Mouse (Mus musculus) right cerebral cortex, postnatal 4 days (tissue): ENCODE measurements at regions not wholly inside any gene's neighbourhood (a gene's known extent, or its start where the extent isn't known, plus 50 kb on each side); places are given as distances from the start of the nearest gene placed in this dataset.
"Not testable (repeated sequence)": the region's sequence is repeated elsewhere in the genome, so short reads cannot be mapped to it uniquely, and the experiment has no call there.

Experiments
- DNase-seq: peaks from one replicate; pipeline ENCODE4 v3.0.0-alpha.2; 2022

DNA sequence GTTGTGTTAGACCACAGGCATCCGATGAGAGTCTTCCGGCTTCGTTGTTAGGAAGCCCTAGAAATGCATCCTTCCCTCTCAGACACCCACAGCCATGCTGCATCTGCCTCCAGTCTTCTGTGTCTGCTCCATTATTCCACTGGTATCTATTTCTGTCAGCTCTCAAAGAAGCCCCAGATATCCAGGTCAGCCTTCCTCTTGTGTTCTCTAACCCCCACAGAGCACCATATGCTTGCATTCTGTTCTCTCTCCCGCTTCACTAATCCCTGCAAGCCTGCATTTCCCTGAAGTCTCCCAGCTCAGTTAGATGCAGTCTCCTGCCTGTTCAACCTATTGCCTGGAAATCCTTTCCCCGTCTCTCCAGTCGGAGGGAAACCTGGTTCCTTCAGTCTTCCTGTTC is 53.6 kb upstream of the Wdfy3 start:
- no peak for DNase-seq

DNA sequence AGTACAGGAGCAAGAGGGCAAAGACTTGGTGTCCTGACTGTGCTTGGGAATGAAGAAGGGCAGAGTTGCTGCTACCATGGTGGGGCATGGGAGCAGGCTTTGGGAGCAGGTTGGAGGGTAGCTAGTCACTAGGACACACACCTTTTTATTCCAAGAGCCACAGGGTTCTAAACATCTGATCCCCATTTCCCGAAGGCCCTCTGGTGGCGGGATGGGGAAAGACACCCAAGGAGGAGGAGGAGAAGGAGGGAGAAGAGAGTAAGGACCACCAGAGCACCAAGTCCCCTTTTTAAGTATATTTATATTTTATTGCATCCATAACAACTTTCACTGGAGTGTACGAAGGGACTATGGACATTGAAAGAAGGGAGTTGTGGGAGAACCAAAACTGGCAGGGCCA is 57.0 kb upstream of the Wdfy3 start:
- peak; percentile 47 for DNase-seq

DNA sequence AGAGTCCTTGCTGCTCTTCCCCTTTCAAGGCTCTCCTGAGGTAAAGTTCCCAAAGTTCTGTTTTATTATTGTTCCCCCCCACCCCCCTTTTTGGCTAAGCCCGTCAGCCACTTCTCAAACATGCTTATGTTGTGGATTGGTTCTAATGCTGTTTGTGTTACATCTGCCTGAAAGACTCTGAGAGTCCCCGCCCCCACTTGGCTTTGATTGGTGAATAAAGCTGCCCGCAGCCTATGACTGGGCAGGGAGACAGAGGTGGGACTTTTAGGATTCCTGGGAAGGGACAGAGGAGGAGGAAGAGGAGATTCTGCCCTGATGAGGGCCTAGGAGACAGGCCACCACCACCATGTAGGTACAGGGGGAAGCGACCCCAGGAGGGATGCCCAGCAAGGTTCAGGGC is 78.3 kb upstream of the Wdfy3 start:
- no peak for DNase-seq

DNA sequence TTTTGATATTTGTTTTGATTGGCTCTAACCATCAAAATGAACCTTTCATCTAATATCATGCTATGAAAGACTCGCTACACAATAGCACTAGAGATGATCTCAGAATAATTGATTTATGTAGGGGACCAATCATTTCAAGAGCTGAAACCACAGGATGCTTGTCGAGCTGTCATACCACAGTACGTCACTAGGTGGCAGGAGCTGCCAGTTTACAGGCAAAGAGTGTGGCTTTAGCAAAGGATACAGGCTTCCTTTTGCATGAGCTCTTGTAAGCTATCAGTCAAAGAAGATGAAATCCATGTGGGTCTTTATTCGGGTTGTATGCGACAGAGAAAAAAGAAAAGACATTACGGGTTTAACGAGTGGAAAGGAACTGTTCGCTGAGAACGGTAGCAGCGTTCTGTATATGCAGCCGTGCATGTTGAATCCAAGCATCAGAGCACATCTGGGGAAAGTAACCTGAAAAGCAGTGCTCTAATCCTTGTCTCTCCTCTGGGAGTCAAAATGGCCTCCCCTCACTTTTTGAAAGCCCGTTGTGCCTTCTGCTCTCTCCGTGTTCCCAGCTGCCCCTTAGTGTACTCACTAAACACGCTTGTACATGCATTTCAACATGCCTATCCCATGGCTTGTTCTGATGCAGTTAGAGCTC is 79.9 kb upstream of the Wdfy3 start:
- DNase-seq, result peak; percentile 95

DNA sequence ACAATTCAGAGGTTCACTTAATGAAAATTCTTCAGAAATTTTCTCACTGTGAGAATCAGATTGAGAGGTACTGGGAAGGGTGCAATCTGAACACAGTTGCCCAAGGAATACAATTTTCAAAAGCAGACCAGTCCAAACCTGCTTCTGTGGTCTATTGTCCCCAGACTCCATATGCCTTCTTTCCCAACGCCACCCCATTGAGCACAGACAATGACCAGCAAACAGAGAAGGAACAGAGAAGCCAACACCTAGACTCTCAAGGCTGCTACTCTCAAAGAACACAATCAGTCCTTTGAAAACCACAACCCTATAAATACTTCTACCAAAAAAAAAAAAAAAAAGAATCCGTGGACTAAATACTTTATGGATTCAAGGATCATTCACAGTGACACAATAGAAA is 89.9 kb upstream of the Wdfy3 start:
- no peak for DNase-seq

DNA sequence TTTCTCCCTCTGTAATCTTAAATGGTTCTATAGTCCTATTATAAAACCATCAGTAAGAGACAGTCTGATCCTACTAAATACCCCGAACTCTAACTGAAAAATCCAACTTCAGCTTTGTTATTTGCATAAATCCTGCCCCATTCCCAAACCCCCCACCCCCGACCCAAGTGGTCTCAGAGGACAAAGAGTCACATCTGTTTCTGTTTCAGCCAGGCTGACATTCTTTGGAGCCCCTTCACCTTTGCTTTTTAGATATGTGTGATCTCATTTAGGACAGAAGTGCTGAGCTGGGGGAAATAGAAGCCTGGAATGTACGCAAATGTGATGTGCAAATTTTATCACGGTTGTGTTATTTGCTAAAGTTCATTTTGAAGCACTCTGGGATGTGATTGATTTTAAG is 98.3 kb upstream of the Wdfy3 start:
- no peak for DNase-seq

DNA sequence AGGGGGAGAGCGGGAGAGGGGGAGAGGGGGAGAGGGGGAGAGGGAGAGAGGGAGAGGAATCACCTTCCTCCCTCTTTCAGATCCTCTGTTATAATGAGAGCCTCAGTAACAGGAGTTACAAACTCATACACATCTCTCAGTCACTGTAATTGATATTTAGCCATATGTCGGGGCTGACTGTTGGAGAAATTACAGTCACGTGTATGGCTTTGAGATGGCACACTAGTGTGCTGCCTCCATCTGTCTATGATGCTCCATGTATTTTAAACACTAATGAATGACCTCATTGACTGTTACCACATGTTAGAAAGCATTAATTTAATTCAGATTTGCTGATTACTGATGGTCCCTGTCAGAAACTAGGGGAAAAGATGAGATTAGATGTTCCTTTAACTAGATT is 102.1 kb upstream of the Wdfy3 start:
- DNase-seq, result no peak

DNA sequence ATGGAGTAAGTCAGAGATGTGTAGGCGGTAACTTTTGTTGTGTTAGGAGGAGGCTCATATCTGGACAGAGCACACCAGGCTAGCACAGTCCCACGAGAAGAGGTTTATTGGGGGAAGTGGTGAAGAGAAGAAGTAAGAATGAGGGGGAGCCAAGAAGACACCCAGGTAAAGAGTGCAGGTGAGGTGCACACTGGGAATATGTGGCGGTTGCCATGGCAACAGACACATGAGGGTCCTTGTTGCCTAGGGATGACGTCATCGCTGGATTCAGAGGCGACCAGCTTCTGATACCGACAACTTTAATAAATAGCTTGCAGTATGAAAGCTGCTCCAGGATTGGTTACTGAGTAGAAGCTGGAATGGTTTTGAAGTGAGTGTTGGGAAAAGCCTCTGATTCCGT is 110.5 kb upstream of the Wdfy3 start:
- DNase-seq, result peak; percentile 6

DNA sequence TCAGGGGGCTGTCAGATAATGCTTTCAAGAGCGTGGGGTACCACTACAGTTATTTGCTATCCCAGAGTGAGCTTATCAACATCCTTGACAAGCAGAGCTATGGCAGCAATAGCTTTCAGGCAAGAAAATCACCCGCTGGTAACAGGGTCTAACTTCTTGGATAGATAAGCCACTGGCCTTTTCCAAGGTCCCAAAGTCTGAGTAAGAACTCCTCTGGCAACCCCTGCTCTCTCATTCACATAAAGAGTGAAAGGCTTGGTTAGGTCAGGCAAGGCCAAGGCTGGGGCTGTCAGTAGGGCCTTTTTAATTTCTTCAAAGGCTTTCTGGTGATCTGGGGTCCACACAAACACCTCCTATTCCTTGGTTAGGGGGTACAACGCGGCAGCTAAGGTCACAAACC is 119.2 kb upstream of the Wdfy3 start:
- not testable (repeated sequence) for DNase-seq

DNA sequence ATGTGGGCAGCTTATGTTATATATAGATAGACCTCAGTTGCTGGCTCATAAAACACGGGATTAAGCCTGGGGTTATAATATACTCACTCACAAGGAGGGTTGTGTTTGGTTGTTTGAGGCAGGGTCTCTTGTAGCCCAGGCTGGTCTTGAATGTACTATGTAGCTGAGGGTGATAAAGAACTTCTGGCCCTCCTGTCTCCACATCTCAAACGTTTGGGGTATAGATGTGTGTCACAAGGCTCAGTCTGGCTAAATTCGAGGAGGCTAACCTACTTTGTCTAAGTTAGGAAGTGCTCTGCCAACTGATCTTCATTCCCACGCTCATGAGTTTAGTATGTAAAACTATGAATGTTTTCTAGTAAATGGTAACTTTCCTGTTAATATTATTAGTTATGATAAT is 136.7 kb upstream of the Wdfy3 start:
- DNase-seq, result no peak

DNA sequence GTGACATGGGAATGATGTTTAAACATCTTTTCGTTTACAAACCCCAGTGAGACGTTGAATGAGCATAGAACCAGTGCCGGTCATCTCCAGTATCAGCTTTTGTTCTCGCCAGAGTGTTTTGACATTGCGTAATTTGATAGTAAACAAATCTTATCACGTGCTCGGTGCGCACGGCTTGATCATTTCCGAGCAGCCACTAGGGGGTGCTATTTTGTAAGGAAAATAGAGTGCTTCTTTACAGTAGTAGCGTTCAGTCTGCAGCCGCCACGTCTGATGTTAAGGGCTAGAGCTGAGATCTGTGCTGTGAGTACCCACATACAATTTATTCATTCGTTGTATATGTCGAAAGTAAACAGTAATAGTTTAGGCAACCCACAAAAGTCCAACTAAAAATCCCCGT is 137.2 kb upstream of the Wdfy3 start:
- DNase-seq, result peak; percentile 81

DNA sequence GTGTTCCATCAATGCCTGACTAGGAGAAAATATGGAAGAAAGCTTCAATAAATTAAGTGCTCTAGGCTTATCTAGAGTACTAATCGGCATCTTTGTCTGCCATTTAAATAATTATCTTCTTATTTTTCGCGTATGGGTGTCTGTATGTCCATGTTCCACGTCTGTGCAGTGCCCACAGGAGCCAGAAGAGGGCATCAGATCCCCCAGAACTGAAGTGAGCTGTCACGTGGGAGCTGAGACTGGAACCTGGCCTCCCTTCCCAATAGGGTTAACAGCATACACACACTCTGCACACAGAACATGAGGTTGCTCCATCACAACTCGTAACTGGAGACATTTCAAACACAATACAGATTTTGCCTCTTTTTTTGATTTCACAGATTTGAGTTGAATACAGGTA is 143.4 kb upstream of the Wdfy3 start:
- DNase-seq, result peak; percentile 52

DNA sequence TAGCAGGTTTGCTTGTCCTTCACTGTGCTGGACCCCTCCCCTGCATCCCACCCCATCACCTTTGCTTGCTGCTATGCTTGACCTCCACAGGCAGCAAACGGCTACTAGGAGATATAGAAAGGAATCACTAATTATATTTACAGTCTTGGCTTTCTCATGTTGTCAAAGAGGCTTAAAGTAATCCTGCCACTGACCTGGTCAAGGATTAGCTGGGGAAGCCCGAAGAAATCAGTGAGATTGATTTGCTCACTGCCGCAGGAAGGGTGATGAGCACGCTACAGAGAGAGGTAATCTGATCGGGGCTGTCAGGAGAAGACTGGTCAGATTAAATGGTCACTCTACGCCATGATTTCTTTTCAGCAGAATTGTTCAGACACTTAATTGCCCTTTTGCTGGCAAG is 157.4 kb upstream of the Wdfy3 start:
- no peak for DNase-seq

DNA sequence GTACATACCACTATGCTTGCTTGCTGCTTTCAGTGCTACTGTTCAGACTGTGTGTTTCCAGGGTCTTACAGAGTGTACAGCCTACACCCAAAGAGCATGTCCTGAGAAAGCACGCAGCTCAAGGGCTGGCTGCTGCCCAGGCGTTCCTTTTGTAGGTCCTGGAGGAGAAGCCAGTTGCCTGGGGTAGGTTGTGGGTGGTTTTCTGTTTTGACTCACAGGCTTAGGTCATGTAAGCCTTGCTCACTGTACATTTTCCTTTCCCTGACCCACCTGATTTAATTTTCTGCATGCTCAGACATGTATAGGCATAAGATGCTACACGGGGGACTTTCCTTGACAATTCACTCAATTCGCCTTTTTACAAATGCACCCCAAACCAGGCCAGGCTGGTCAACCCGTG is 172.9 kb upstream of the Wdfy3 start:
- DNase-seq, result no peak

DNA sequence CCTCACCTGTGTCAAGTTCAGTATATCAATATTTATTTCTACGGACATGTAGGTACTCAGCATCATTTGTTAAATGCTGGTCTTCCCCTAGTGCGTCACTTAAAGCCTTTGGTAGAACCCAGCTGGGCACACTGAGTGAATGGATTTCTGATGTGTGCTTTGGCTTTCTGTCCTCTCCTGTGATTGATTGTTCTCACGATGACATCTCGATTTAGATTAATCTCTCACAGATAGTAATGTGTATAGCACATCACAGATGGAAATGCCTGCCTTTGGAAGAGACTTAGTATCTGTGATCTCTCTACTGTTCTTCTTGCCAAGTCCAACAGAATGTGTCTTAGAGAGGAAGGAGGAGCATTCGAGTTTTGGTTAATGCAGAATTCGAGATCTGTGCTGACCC is 175.0 kb upstream of the Wdfy3 start:
- DNase-seq, result no peak

DNA sequence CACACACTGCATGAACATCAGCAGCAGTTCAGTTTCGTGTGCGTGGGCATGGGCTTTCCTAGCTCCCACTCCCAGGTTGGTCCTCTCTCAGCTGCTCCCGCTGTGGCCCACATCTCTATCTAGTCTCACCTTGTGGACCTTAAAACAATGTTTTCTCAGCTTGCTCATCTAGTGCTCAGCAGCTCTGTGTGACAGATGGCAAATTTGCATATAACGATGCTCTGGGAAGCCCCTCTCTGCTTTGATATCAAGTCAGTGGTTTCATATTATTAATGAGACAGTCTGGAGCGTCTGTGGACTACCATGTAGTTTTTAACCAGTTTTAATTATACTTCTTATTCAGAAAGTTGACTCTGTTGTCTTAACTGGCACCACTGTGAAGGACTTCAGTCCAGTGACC is 179.0 kb upstream of the Wdfy3 start:
- DNase-seq, result no peak

DNA sequence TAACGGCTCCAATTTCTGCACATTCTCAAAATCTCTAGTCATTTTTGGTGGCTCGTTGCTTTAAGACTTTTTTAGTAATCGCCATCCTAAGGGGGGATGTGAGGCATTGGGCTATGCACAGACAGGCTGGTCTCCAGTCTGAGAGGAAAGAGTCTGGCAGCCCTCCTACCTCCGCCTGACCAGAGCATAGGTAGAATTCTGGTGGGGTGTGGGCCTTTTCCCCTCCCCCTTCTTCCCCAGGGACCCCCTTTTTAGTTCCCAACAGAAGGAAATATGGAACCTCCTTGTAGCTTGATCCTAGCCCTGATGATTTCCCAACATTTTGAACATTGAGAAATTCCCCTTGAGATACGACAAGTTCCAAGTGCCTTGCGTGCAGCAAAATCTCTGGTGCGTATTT is 181.4 kb upstream of the Wdfy3 start:
- no peak for DNase-seq

DNA sequence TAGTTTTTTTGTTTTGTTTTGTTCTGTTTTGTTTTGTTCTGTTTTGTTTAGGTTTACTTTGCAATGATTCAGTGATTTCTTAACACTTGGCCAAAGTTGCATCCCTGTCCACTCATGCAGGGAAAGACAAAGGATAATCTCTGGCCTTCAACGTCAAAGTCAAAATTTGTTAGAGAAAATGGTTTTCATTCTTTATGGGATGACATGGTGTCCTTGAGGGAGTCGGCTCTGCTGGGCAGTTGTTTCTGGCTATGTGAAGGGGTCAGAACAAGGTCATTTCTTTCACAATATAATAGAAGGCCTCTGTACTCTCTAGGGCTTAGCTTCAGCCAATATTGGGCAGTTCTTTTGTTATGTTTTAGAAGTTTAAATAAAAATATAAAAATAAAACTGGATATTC is 184.1 kb upstream of the Wdfy3 start:
- DNase-seq, result no peak

DNA sequence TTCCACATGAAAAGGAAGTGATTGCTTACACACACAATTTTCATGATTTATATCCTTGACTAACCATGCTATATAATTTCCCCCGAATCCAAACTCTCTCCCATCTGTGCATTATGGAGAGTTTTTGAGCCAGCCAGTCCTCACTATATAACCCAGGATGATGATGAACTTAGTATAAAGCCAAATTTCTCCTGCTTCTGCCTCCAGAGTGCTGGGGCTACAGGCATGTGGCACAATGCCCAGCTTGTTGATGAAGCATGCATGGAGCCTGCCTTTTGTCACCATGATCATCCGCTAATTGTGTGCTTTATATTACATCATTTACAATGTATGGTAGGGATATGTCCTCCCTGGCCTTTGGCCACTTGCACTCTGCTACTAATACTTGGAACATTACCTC is 187.4 kb upstream of the Wdfy3 start:
- no peak for DNase-seq

DNA sequence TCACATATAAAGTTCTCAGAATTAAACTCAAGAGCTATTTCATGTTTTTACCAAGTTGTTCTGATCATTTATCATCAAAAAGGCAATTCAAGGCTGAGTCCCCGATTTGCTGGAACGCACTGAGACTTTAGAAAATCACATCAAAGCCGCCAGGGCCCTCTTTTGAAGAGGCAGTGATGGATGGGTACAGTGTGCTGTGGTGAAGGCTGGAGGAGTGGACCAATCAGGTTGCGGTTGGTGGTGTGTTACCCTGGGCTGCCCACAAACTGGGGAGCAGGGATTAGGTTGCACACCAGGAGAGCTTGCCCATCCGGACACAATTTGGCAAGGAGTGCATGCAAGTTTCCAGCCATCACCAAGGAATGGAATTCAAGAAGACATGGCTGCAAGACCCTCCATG is 191.9 kb upstream of the Wdfy3 start:
- no peak for DNase-seq

DNA sequence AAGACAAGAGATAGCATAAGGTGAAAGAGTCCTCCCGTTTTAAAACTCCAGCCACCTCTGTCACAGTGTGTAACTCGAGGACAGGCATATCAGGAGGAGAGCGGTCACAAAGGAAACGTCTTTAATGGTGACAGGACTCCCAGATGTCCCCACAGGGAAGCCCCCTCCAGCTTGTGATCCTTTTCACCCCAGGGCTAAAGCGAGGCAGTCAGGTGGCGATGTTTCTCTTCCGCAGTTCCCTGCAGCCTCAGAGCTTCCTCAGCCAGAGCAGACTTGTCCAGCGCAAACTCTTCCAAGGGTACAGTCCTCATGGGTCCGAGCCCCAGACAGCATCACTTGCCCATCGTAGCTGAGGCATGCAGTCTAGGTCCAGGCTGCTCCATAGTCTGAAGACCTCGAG is 196.7 kb upstream of the Wdfy3 start:
- no peak for DNase-seq

DNA sequence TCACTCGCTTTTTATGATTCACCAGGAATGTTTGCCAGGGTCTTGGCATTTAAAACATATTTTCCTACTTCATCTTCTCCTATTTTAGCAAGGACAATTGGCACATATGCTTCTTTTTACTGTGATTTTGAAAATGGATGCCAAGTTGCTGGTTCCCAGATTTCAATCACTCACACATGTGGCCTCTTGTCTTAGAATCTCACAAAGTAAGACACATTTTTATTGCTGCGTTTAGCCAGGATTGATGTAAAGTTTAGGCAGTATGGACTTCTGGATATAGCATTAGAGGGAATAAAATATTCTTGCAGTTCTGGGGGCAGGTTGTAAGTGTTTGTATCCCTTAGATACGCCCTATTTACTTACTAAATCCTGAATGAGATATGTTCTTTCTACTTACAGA is 197.4 kb upstream of the Wdfy3 start:
- DNase-seq, result no peak

DNA sequence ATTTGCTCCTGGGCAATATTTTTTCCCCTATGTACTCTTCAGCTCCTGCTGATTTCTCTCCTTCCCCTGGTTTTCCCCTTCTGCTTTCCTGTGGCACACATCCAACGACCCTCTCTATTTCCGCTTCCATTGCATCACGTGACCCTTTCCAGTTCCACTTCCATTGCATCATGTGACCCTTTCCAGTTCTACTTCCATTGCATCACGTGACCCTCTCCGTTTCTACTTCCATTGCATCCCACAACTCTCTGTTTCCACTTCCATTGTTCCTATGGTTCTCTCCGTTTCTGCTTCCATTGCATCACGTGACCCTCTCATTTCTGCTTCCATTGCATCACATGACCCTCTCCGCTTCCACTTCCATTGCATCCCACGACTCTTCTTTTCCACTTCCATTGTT is 199.5 kb upstream of the Wdfy3 start:
- no peak for DNase-seq

DNA sequence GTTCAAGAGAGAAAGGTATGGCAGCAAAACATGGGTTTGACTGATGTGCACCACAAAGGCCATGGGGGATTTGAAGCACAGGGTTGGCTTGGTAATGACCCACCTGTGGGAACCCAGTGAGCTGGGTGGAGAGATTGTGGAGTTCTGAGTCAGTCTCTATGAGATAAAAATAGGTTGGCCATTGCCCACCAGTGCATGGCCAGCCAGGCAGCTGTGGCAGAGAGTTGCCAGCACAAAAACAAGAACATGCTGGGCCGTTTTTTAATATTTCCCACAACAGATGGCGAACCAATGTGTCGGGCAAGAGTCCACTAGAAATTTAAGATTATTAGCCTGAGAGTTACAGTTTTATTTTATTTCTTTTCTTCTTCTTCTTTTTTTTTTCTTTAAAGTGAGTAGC is 205.6 kb upstream of the Arhgap24 start:
- no peak for DNase-seq

DNA sequence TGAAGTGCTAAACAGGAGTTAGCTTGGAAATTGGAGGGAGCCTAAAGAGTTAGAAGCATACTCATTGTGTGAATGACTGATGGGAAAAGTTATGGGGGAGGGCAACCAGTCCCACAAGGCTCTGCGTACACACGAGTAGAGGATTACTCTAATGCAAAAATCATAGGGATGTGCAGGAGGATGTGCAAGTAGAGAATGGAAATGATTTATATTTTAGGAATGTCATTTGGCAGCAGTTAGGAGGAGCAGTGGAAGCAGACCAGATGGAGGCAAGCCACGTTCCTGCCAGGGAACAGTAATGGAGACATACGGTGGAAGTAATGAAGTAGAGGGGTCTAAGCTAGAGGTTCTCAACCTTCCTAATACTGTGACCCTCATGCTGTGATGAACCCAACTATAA is 194.1 kb upstream of the Arhgap24 start:
- no peak for DNase-seq

DNA sequence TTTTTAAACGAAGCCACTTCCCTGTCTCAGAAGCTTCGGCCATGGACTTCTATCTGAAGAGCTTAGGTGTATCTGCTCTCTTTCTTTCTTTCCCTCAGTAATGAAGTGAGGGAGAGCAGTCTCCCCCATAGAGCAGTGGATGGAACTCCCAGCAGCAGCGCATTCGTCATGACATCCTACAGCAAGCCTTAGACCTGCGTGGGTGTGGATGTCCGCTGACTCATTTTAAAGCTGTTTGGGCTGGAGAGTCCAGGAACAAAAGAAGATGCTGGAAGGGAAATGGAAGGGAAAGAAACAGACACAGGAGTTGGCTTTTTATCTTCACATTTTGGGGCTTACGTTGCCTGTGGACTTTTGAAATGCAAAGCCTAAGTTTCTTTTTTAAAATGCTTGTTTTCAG is 190.3 kb upstream of the Arhgap24 start:
- no peak for DNase-seq
